ENCODE assay signal across 10 mouse cellular contexts in the genomic region with DNA sequence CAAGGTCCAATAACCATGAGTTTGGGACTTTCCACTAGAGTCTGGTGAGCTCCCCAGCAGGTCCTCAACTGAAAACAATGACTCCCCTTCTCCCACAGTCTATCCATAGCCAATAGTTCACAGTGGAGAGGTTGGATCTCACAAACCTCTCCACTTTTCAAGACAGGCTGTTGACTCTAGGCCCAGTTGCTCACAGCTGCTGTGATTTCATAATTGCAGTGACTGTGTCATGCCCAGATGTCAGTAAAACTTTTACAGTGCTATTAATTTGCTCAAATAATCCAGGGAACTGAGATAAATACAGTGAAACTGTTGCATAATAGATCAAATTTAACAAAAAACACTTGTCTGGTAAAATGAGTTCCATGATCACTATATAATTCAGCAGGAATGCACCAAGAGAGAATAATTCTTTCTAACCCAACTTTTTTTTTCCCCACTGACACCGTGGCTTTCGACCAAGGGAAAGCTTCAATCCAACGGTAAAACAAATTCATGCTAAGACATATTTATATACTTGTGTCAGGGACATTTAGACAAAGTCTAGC. TPM values are rescaled to one million over a fixed set of nuclear protein-coding genes. Genes with fewer than 3 reads are reported as not detected.
DNase-seq lines count a peak whose midpoint lies in the region.
"Had no signal": no experiment of that assay in that cellular context is flagged by ENCODE, and none has a peak within 500 bp of the region (broad histone marks: within the 10 kb centered on the region; RNA-seq: fewer than 3 reads in every experiment).

No protein-coding gene starts in this region.

- DNase-seq in adrenal gland, postnatal 14 days: peak; percentile 15
- DNase-seq in adrenal gland, postnatal 25 days: no peak
- DNase-seq in kidney, postnatal 10 days: peak; percentile 24
- DNase-seq in kidney, adult 9 months: no peak
- peak; percentile 23 for DNase-seq in heart, postnatal 4 days
- DNase-seq in skeletal muscle tissue, adult 2 months (ENCODE audit: low read depth, low spot score): peak; percentile 60
- DNase-seq in layer of hippocampus, adult 9-11 months: no peak
- no peak for DNase-seq in frontal cortex, postnatal 10 days (ENCODE audit: low spot score in 2 of 2)
- DNase-seq: cerebellum, adult 2 months; layer of hippocampus, postnatal 36 days had no signal

RNA-seq across cellular contexts. Expression of a gene that starts 49.4 kb away (rescaled TPM):
- total RNA-seq in adrenal gland, postnatal 14 days (2021): 17.8 and 38.3 TPM in 2 replicates
- total RNA-seq in adrenal gland, postnatal 25 days (2021): 14.9 and 15.2 TPM in 2 replicates
- 10 to 100 TPM; 11.4 to 13.2 TPM for total RNA-seq in heart, postnatal 4 days (2021)

Comparison
In these comparisons a context has a peak if more than half of its experiments do, and no peak if none do; other contexts are left out.
1. DNase-seq: peak in adrenal gland, postnatal 14 days (single experiment), kidney, postnatal 10 days (single experiment), heart, postnatal 4 days (single experiment) and skeletal muscle tissue, adult 2 months (single experiment); none in adrenal gland, postnatal 25 days (single experiment), kidney, adult 9 months (single experiment), layer of hippocampus, adult 9-11 months (single experiment) and frontal cortex, postnatal 10 days (0 of 2).